Mouse (Mus musculus): ENCODE data around the gene Hopx.

- TF ChIP-seq CTCF (IDR thresholded peaks at IDR 0.05; ENCODE audit: low read depth), result no peak
- TF ChIP-seq EP300 (optimal IDR thresholded peaks at IDR 0.05), result no peak
These were observed 40.0 kb downstream of the Hopx start for GRCm38 (mm10) chr5:77074914-77075313.

Measured in stomach, postnatal 0 days (tissue).